Comparison of ENCODE assay signal across 11 mouse cellular contexts in the genomic region with DNA sequence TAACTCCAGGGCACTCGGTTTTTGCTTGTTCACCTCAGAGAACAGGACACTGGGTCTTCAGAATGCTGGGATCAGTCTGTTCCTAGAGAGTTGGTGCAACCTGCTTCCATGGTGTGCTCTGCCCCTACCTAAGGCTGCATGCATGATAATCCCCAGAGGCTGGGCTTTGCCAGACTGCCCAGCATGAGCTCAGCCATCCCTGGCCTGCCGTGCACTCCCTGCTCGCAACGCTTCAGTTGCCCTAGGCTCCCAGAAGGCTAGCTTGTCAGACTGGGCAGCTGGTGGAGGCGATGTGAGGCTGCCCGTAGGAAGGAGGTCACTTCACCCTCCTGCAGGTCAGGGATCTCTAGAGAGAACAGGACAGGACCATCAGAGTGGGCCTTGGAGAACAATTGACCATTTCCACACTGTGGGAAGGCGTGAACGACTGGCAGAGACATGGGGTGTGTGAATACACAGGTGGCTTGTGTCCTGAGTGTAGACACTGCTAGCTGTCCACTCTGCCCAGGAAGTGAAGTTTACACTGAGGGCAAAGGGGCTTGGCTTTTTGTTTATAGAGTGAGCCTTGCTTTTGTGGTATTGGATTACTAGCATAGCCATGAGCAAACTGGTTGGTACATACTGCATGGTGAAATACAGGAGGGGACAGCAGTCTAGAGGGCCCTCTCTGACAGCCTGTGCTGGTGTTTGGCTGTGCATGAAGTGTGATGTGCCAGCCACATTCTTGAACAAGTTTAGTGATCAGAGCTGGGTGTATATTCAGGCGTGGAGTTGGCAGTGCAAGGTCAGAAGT. TPM values are rescaled to one million over a fixed set of nuclear protein-coding genes. Genes with fewer than 3 reads are reported as not detected.
A peak's percentile ranks its signal among the peaks of the same experiment; 100 is the strongest.
DNase-seq lines count a peak whose midpoint lies in the region; ATAC-seq lines count a peak whose summit lies in the region.
"Had no signal": no experiment of that assay in that cellular context is flagged by ENCODE, and none has a peak within 500 bp of the region (broad histone marks: within the 10 kb centered on the region; RNA-seq: fewer than 3 reads in every experiment).

No protein-coding gene starts in this region.

- H3K9me3 ChIP-seq in heart, embryonic 14.5 days (ENCODE audit: control insufficient read depth, low read length), result no peaks in the 10 kb centered on the region
- H3K9me3 ChIP-seq in neural tube, embryonic 12.5 days, result no peaks in the 10 kb centered on the region
- H3K9me3 ChIP-seq: hindbrain, embryonic 12.5 days; limb, embryonic 13.5 days had no signal

- intact Hi-C loops in heart, postnatal 14 days (cut with DNase I), result no loop called here

- peak overlapping the region in 1 of 2 experiments; percentile 26; a peak in 1 of 4 replicates for H3K27ac ChIP-seq in heart, embryonic 14.5 days (replicated peaks in 1 of 2; ENCODE audit: control insufficient read depth in 1 of 2, insufficient read depth in 1 of 2, low read depth in 2 of 2, low read length in 2 of 2)
- H3K27ac ChIP-seq in neural tube, embryonic 12.5 days, result no peak overlapping the region
- H3K27ac ChIP-seq: hindbrain, embryonic 12.5 days; limb, embryonic 13.5 days had no signal

- 68% methylated on average over 9 of the region's 9 CpGs for WGBS in heart, embryonic 14.5 days
- 70% methylated on average over 9 of the region's 9 CpGs for WGBS in neural tube, embryonic 12.5 days

- H3K36me3 ChIP-seq in heart, embryonic 14.5 days (ENCODE audit: control insufficient read depth, insufficient read depth, low read length), result no peaks in the 10 kb centered on the region
- no peaks in the 10 kb centered on the region for H3K36me3 ChIP-seq in neural tube, embryonic 12.5 days
- H3K36me3 ChIP-seq: hindbrain, embryonic 12.5 days; limb, embryonic 13.5 days had no signal

- H3K4me2 ChIP-seq in heart, embryonic 14.5 days (ENCODE audit: low read length), result no peak overlapping the region
- H3K4me2 ChIP-seq in neural tube, embryonic 12.5 days (replicated peaks), result no peak overlapping the region
- H3K4me2 ChIP-seq: hindbrain, embryonic 12.5 days; limb, embryonic 13.5 days had no signal

- no peak for ATAC-seq in heart, embryonic 14.5 days (ENCODE audit: insufficient number of reproducible peaks, insufficient read depth, low FRiP score, low read depth)
- ATAC-seq in neural tube, embryonic 12.5 days (ENCODE audit: low FRiP score, low read depth), result peak; percentile 17; the same call in 1 of the 2 replicates
- ATAC-seq: forebrain, embryonic 14.5 days had no signal

- H3K9ac ChIP-seq in heart, embryonic 14.5 days (ENCODE audit: low read length), result peak overlapping the region; percentile 14; the same call in 1 of the 2 replicates
- H3K9ac ChIP-seq in neural tube, embryonic 12.5 days, result no peak overlapping the region
- H3K9ac ChIP-seq: hindbrain, embryonic 12.5 days; limb, embryonic 13.5 days had no signal

- no peak overlapping the region for H3K4me3 ChIP-seq in heart, embryonic 14.5 days (ENCODE audit: control insufficient read depth in 1 of 2, insufficient read depth in 1 of 2, low read depth in 1 of 2, low read length in 2 of 2)
- no peak overlapping the region for H3K4me3 ChIP-seq in neural tube, embryonic 12.5 days
- H3K4me3 ChIP-seq: hindbrain, embryonic 12.5 days; limb, embryonic 13.5 days had no signal

- peaks cover 66 to 67% of the 10 kb centered on the region in 2 experiments for H3K4me1 ChIP-seq in heart, embryonic 14.5 days (ENCODE audit: control insufficient read depth in 2 of 2, insufficient read depth in 2 of 2, low read length in 2 of 2)
- peaks cover 3% of the 10 kb centered on the region; the same call in 1 of the 2 replicates for H3K4me1 ChIP-seq in neural tube, embryonic 12.5 days
- H3K4me1 ChIP-seq: limb, embryonic 13.5 days had no signal

- no peaks in the 10 kb centered on the region for H3K27me3 ChIP-seq in heart, embryonic 14.5 days (ENCODE audit: control insufficient read depth, insufficient read depth, low read length)
- H3K27me3 ChIP-seq in neural tube, embryonic 12.5 days (replicated peaks), result no peaks in the 10 kb centered on the region
- H3K27me3 ChIP-seq: hindbrain, embryonic 12.5 days; limb, embryonic 13.5 days had no signal

- no peak for DNase-seq in heart, postnatal 14 days
- no peak for DNase-seq in neural tube, embryonic 10.5 days (ENCODE audit: extremely low spot score, low spot score)
- DNase-seq in kidney, postnatal 25 days, result peak; percentile 34 to 76
- DNase-seq in retina, postnatal 1 day, result peak; percentile 50
- DNase-seq in embryo, embryonic 10 days (ENCODE audit: low spot score), result no peak
- no peak for DNase-seq in urinary bladder, postnatal 4 days (ENCODE audit: low spot score in 2 of 2)

RNA-seq across cellular contexts. Expression of gene Slc41a3, which starts 16.5 kb away (rescaled TPM):
- 12.8 and 14.8 TPM in 2 replicates for polyA plus RNA-seq in heart, embryonic 14.5 days (2014; fragmentation: Nextera tagmentation; extraction: Ambion mirVana)
- total RNA-seq in heart, postnatal 14 days (2021), result 10 to 100 TPM; 45.1 to 46.8 TPM
- 4.0 and 4.1 TPM in 2 replicates for polyA plus RNA-seq in neural tube, embryonic 12.5 days (2016; fragmentation: Nextera tagmentation; extraction: Ambion mirVana)

Comparison
In these comparisons a context has a peak if more than half of its experiments do, and no peak if none do; other contexts are left out.
1. DNase-seq: peak in kidney, postnatal 25 days (2 of 2) and retina, postnatal 1 day (single experiment); none in heart, postnatal 14 days (0 of 2), neural tube, embryonic 10.5 days (single experiment), embryo, embryonic 10 days (single experiment) and urinary bladder, postnatal 4 days (0 of 2).